Mouse (Mus musculus) olfactory bulb, adult 2 months (tissue): ENCODE measurements around the gene Lrrc40.

Source experiments
- CTCF ChIP-seq: fragments of 200-500 bp; IDR thresholded peaks from 2 replicates; pipeline ENCODE4 v1.5.1; 2012; ENCODE audit warnings: low read depth, mild to moderate bottlenecking, low read length, moderate library complexity; ENCODE audit not compliant: insufficient read depth
- POLR2A ChIP-seq: fragments of 200-500 bp; IDR thresholded peaks from 2 replicates; pipeline ENCODE4 v1.6.1; 2012; ENCODE audit warnings: mild to moderate bottlenecking, low read depth, low read length, moderate library complexity; ENCODE audit not compliant: insufficient read depth

GRCm38 (mm10) chr3:158067916-158068315 lies 31.5 kb downstream of the Lrrc40 start:
- no peak for TF ChIP-seq CTCF
- TF ChIP-seq POLR2A, result no peak
